Mouse (Mus musculus): Measurements from ENCODE around the gene Vmn1r180.
"Not testable (repeated sequence)": the region's sequence is repeated elsewhere in the genome, so short reads cannot be mapped to it uniquely, and the experiment has no call there.

Vmn1r180 gene

DNA sequence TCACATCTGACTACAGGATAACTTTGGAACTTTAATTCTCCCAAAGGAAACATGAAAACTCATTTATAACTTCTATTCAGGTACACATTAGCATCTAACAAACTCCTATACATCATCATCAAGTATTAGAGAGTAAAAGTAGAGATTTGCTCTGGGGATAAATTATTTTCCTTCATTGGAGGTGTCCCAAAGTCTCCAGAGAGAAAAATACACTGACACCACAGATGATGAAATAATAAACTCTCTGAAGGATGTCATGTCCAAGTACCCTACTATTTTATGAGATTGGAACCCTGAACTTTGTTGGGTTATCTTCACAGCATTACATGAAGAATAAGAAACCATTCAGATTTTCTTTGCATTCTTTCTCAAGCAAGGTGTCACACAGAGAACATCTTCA is at the start of gene Vmn1r180:
TSS of gene Vmn1r180 (plus strand) at position 301 of the 400 bp plus-strand sequence.
- no peak for DNase-seq (ENCODE audit: low spot score)

DNA sequence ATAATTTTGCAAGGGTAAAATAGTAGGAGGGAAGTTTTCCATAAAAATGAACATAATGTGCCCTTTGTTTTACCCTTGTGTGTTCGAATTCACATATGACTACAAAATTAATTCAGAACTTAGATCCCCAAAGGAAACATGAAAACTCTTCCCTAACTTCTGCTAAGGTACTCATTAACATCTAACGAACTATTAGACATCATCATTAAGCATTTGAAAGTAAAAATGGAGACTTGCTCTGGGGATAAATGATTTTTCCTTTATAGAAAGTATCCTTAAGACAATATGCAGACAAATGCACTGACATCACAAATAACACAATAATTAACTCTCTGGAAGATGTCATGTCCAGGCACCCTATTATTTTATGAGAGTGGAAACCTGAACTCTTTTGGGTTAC is 23.8 kb upstream of the Vmn1r180 start, which contains the start of gene Vmn1r179:
TSS of gene Vmn1r179 (plus strand) at position 301 of the 400 bp plus-strand sequence.
- no peak for DNase-seq (ENCODE audit: low spot score)

DNA sequence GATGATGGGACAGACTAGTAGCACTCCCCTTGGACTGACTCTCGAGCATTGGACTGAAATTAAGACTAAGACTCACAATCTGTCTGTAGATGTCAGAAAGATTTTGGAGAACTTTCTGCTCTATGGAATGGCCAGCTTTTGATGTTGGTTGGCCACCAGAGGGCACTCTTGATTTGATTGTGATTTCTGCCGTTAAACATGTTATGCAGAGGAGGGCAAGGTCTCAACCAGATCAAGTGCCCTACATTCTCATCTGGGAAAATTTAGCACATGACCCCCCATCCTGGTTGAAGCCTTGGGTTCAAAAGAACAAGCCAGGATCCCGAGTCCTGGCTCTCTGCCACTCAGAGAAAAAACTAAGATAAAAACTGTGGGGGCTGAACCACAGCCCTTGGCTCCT is 17.6 kb downstream of the Vmn1r180 start:
- DNase-seq (ENCODE audit: low spot score) = peak; percentile 11

DNA sequence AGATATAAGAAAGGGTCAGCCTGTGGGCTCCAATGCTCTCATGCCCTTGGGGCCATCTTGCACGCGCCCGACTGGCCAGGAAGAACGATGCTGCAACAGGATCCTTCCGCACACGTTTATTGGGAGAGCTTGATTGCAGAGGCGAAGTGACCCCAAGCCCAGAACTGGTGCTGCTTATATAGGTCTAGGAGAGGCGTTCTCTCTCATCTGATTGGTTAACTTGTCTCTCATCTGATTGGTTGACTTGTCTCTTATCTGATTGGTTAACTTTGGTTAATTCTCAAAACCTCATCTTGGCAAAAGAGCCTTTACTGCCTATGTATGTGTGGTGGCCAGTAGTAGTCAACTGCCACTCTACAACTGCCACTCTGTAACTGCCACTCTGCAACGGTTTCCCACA is 23.9 kb downstream of the Vmn1r180 start, which contains the start of gene Vmn1r181:
TSS of gene Vmn1r181 (plus strand) at position 301 of the 400 bp plus-strand sequence.
- DNase-seq (ENCODE audit: low spot score) = not testable (repeated sequence)

DNA sequence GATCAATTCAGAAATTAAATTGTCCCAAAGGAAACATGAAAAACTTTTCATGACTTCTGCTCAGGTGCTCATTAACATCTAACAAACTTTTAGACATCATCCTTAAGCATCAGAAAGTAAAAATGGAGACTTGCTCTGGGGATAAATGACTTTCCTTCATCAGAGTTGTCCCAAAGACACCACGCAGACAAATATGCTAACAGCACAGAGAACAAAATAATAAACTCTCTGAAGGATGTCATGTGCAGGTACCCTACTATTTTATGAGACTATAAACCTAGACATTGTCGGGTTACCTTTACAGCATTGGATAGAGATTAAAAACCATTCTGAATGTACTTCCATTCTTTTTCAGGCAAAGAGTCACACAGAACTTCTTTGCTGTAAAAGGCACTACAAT is 51.0 kb downstream of the Vmn1r180 start, which contains the start of gene V1rd19:
TSS of gene V1rd19 (plus strand) at position 301 of the 400 bp plus-strand sequence.
- no peak for DNase-seq (ENCODE audit: low spot score)
